Mouse (Mus musculus): Measurements from ENCODE around the gene Fbxl8. TPM values are rescaled to one million over a fixed set of nuclear protein-coding genes. Genes with fewer than 3 reads are reported as not detected.
A peak's percentile ranks its signal among the peaks of the same experiment; 100 is the strongest.

The Fbxl8 gene
- polyA plus RNA-seq, 1 experiment from 2014 or later, result 1.2 TPM

DNA sequence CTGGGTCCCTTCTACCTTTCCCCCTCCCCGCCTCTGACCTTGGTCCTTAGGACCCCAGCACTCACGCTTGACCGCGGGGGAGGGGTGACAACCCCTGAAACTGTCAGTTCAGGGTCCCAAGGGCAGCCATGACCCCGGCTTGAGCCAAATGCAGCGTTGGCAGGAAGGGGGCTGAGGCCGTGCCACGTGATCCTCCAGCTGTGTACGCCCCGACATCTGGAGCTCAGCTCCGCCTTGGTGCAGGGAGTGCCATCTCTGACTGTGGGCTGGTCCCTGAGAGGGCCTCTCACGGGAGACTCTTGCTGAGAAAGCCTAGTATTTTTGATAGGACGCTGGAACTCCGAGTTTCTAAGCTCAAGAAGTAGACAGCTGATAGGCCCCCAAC is 9.5 kb upstream of the Fbxl8 start, which contains the start of gene B3gnt9:
B3gnt9 (minus strand) TSS at position 188 of the 385 bp plus-strand sequence.
- Histone ChIP-seq H3K27me3 (ENCODE audit: control insufficient read depth, insufficient read depth, low read length) (peaks cover 49% of the 10 kb centered on the region), H3K9ac (peak within 1 kb of the TSS; percentile 72), H3K36me3 (replicated peaks; ENCODE audit: control insufficient read depth, insufficient read depth) (peaks cover 34% of the 10 kb centered on the region), H3K9me3 (ENCODE audit: control insufficient read depth, low read length) (no peaks in the 10 kb centered on the region), H3K27ac (peak within 1 kb of the TSS; percentile 60), H3K4me1 (replicated peaks; ENCODE audit: control insufficient read depth, insufficient read depth, low read length) (peaks cover 16% of the 10 kb centered on the region; the same call in 1 of the 2 replicates), H3K4me2 (replicated peaks) (peak within 1 kb of the TSS; percentile 98), H3K4me3 (replicated peaks; ENCODE audit: low read length) (peak within 1 kb of the TSS; percentile 56)
- WGBS, result 1% methylated on average over 14 of the region's 14 CpGs
- DNase-seq (ENCODE audit: low spot score) (no peak), ATAC-seq (ENCODE audit: low FRiP score) (peak; percentile 11; the same call in 1 of the 2 replicates)

DNA sequence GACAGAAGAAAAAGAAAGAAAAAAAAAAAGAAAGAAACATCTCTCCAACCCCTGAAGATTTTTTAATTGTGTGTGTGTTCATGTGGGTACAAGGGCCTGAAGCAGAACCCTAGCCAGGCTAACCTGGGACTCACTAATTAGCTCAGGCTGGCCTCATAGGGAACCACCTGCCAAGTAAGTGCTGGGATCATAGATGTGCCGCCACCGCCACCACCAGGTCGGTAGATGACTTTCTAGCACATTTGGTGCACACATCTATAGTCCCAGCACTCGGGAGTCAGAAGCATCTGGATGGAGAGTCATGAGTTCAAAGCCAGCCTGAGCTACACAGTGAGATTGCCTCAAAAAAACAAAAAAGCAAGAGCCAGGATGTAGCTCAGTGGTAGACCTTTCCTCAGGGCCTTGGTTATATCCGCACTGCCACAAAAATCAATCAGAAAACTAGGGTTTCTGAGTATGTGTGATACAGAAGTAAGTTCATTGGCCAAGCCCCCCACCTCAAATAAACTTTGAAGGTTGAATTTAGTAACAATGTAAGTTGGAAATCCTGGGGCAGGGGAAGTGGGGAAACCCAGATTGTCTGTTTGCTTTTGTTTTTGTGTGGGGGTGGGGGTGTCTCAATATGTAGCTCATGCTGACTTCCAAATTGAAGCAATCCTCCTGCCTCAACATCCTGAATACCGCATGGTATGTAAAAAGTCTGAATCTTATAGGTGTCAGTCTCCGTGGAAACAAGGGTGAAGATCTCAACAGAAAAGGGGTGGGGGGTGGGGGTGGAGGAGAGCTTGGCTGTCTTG is 6.9 kb upstream of the Fbxl8 start:
- WGBS, result 73% methylated on average over 7 of the region's 7 CpGs
- Histone ChIP-seq H3K27me3 (ENCODE audit: control insufficient read depth, insufficient read depth, low read length) (peaks cover 73% of the 10 kb centered on the region), H3K4me1 (replicated peaks; ENCODE audit: control insufficient read depth, insufficient read depth, low read length) (peaks cover 16% of the 10 kb centered on the region; the same call in 1 of the 2 replicates), H3K9ac (no peak overlapping the region), H3K4me2 (replicated peaks) (no peak overlapping the region), H3K36me3 (replicated peaks; ENCODE audit: control insufficient read depth, insufficient read depth) (peaks cover 10% of the 10 kb centered on the region), H3K27ac (no peak overlapping the region), H3K4me3 (replicated peaks; ENCODE audit: low read length) (no peak overlapping the region), H3K9me3 (ENCODE audit: control insufficient read depth, low read length) (no peaks in the 10 kb centered on the region)
- ATAC-seq (ENCODE audit: low FRiP score), result no peak
- DNase-seq (ENCODE audit: low spot score), result no peak

DNA sequence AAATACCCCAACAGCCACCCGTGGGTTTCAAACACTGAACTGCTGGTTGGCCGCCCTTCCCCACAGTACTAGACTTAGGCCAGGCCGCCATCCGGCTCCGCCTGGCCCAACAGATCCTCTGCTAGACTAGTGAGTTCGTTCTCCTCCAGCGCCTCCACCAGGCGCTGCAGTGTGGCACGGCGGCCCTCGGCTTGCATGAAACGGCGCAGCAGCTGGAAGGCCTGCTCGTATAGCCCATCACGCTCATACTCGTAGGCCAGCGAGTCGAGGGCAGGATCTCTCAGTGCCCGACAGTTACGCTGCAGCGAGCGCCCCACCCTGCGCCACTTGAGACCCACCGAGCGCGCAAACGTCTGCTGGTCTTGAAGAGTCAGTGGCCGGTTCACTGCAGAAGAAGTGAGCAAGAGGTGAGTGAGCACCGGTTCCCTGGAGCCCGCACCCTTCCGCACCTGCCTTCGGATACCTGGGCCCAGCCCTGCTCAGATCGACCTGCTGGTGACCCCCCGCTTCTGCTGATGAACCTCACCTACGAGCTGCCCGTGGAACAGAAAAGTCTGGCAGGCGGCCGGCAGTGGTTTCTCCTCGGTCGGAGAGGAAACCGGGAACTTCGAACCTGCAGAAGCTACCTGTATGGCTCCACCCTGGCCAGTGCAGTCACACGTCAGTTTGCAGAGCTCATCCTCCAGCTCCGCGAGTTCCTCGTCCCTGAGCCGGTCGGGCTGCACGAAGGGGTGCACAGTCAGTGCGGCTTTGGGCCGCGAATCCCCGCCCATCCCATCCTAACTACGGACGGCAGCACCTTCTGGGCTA is 5.3 kb upstream of the Fbxl8 start:
- under 1% methylated on average over 55 of the region's 55 CpGs for WGBS
- DNase-seq (ENCODE audit: low spot score) (no peak), ATAC-seq (ENCODE audit: low FRiP score) (peak; percentile 29)
- Histone ChIP-seq H3K9me3 (ENCODE audit: control insufficient read depth, low read length) (no peaks in the 10 kb centered on the region), H3K27ac (no peak overlapping the region), H3K4me2 (replicated peaks) (peak overlapping the region; percentile 68), H3K36me3 (replicated peaks; ENCODE audit: control insufficient read depth, insufficient read depth) (no peaks in the 10 kb centered on the region), H3K4me1 (replicated peaks; ENCODE audit: control insufficient read depth, insufficient read depth, low read length) (peaks cover 16% of the 10 kb centered on the region; the same call in 1 of the 2 replicates), H3K27me3 (ENCODE audit: control insufficient read depth, insufficient read depth, low read length) (peaks cover 87% of the 10 kb centered on the region), H3K9ac (no peak overlapping the region), H3K4me3 (replicated peaks; ENCODE audit: low read length) (peak overlapping the region; percentile 32)

DNA sequence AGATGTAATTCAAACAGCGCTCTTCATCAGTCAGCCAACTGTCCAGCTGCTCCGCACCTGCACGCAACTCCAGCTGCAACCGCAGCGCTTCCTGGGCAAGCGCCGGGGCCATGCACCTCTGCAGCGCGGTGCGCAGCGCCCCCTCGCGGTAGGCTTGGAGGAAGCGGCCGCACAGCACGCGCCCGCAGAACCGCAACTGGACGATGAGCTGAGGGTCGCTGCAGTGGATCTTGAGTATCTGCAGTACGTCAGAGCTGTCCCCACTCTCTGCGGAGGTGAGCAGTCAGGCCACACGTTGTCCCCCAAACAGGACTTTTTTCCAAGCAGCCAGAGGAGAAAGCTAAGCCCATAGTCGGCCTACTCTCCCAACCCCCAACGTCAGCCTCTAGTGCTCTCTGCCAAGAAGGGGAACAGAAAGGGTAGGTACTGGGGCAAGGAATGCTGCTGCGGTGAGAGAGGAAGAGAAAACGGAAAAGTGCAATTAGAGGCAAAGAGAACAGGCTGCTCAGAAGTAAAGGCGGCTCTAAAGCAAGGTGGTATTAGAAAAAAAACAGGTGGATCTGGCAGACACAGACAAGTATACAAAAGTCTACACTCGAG is 4.6 kb upstream of the Fbxl8 start:
- DNase-seq (ENCODE audit: low spot score) (peak; percentile 83), ATAC-seq (ENCODE audit: low FRiP score) (peak; percentile 64)
- Histone ChIP-seq H3K4me3 (replicated peaks; ENCODE audit: low read length) (peak overlapping the region; percentile 32), H3K36me3 (replicated peaks; ENCODE audit: control insufficient read depth, insufficient read depth) (no peaks in the 10 kb centered on the region), H3K27ac (no peak overlapping the region), H3K9ac (no peak overlapping the region), H3K27me3 (ENCODE audit: control insufficient read depth, insufficient read depth, low read length) (peaks cover 90% of the 10 kb centered on the region), H3K4me1 (replicated peaks; ENCODE audit: control insufficient read depth, insufficient read depth, low read length) (peaks cover 15% of the 10 kb centered on the region; the same call in 1 of the 2 replicates), H3K9me3 (ENCODE audit: control insufficient read depth, low read length) (no peaks in the 10 kb centered on the region), H3K4me2 (replicated peaks) (peak overlapping the region; percentile 68)
- WGBS, result 3% methylated on average over 30 of the region's 30 CpGs

DNA sequence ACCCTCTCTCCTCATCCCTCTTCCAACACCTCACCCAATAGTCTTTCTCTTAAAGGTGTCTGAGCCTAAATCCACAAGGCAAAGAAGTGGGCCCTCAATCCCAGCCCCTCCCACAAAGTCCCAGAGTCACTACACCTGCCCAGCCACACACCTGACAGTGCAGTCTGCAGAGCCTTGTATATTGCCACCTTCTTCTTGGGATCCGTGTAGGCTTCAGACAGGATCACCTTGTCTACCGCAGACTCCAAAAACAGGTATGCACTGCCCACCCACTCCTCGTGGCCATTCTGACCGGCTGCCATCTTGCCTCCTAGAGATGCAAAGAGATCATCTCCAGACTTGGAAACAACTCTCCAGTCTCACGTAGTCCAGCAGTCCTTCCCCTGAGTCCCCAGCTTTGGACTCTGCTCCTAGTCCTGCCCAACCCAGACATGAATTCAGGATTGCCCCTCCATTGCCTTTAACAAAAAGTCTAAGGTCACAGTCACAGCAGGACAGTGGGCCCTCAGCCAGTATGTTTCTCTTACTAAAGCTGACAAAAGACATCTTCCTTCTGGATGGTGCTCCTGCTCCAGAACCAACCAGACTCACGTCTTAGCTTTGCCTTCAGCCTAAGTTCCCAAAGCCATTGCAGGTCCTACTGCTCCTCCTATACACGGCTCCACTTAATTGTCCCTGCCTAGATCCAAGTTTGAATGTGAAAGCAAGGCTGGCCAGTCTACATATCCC is 3.9 kb upstream of the Fbxl8 start:
- no peak overlapping the region for H3K4me3 ChIP-seq (replicated peaks; ENCODE audit: low read length)
- H3K4me1 ChIP-seq (replicated peaks; ENCODE audit: control insufficient read depth, insufficient read depth, low read length), result peaks cover 11% of the 10 kb centered on the region; the same call in 1 of the 2 replicates
- H3K36me3 ChIP-seq (replicated peaks; ENCODE audit: control insufficient read depth, insufficient read depth), result no peaks in the 10 kb centered on the region
- no peaks in the 10 kb centered on the region for H3K9me3 ChIP-seq (ENCODE audit: control insufficient read depth, low read length)
- peaks cover 90% of the 10 kb centered on the region for H3K27me3 ChIP-seq (ENCODE audit: control insufficient read depth, insufficient read depth, low read length)
- H3K4me2 ChIP-seq (replicated peaks), result no peak overlapping the region
- H3K9ac ChIP-seq, result no peak overlapping the region
- WGBS, result 52% methylated on average over 7 of the region's 7 CpGs
- H3K27ac ChIP-seq, result no peak overlapping the region
- ATAC-seq (ENCODE audit: low FRiP score), result no peak
- DNase-seq (ENCODE audit: low spot score), result no peak

GRCm38 (mm10) chr8:105261326-105261980 is 3.0 kb upstream of the Fbxl8 start:
- no peak overlapping the region for H3K27ac ChIP-seq
- H3K9ac ChIP-seq, result no peak overlapping the region
- no peaks in the 10 kb centered on the region for H3K36me3 ChIP-seq (replicated peaks; ENCODE audit: control insufficient read depth, insufficient read depth)
- H3K4me2 ChIP-seq (replicated peaks), result no peak overlapping the region
- WGBS, result 85% methylated on average over 12 of the region's 12 CpGs
- H3K4me1 ChIP-seq (replicated peaks; ENCODE audit: control insufficient read depth, insufficient read depth, low read length), result peaks cover 11% of the 10 kb centered on the region; the same call in 1 of the 2 replicates
- no peak for ATAC-seq (ENCODE audit: low FRiP score)
- no peaks in the 10 kb centered on the region for H3K9me3 ChIP-seq (ENCODE audit: control insufficient read depth, low read length)
- H3K27me3 ChIP-seq (ENCODE audit: control insufficient read depth, insufficient read depth, low read length), result peaks cover 90% of the 10 kb centered on the region
- no peak overlapping the region for H3K4me3 ChIP-seq (replicated peaks; ENCODE audit: low read length)
- DNase-seq (ENCODE audit: low spot score), result no peak

DNA sequence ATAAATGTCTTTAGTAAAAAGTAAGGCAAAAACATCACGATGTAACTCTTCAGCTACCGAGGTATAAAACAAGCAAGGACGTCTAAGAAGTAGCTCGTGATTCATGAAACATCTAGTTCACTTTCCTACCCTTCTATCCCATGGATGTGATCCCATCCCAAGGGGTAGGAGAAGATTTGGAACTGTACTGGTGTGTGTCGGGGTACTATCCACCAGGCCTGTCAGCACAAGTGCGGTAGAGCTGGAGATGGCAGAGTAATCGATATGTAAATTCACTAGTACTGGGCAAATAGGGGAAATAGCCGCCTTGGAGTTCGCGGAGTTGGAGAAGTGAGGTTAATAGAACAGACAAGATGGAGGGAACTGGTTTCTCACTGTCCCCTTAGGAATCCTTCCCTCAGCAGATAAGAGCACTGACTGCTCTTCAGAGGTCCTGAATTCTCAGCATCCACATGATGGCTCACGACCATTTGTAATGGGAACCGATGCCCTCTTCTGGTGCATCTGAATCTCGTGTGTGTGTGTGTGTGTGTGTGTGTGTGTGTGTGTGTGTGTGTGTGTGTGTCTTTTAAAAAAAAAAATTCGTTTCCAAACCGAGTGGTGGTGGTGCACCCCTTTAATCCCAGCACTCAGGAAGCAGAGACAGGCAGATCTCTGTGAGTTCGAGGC is 1.1 kb upstream of the Fbxl8 start:
- no peaks in the 10 kb centered on the region for H3K9me3 ChIP-seq (ENCODE audit: control insufficient read depth, low read length)
- H3K4me1 ChIP-seq (replicated peaks; ENCODE audit: control insufficient read depth, insufficient read depth, low read length), result peaks cover 18% of the 10 kb centered on the region; the same call in 1 of the 2 replicates
- ATAC-seq (ENCODE audit: low FRiP score) (no peak), DNase-seq (ENCODE audit: low spot score) (no peak)
- H3K4me2 ChIP-seq (replicated peaks), result peak overlapping the region; percentile 76; the same call in 1 of the 2 replicates
- 0 out of 2 replicates have a peak overlapping the region, but pooled peaks have one; percentile 58 for H3K9ac ChIP-seq
- WGBS, result 40% methylated on average over 16 of the region's 16 CpGs
- H3K27ac ChIP-seq, result no peak overlapping the region
- peaks cover 92% of the 10 kb centered on the region for H3K27me3 ChIP-seq (ENCODE audit: control insufficient read depth, insufficient read depth, low read length)
- H3K36me3 ChIP-seq (replicated peaks; ENCODE audit: control insufficient read depth, insufficient read depth), result no peaks in the 10 kb centered on the region
- H3K4me3 ChIP-seq (replicated peaks; ENCODE audit: low read length), result 0 out of 2 replicates have a peak overlapping the region, but pooled peaks have one; percentile 42

GRCm38 (mm10) chr8:105265128-105265527 is 680 bp downstream of the Fbxl8 start:
- no peak for DNase-seq (ENCODE audit: low spot score)
- no peaks in the 10 kb centered on the region for H3K36me3 ChIP-seq (replicated peaks; ENCODE audit: control insufficient read depth, insufficient read depth)
- peak overlapping the region; percentile 76 for H3K4me2 ChIP-seq (replicated peaks)
- ATAC-seq (ENCODE audit: low FRiP score), result no peak
- H3K27me3 ChIP-seq (ENCODE audit: control insufficient read depth, insufficient read depth, low read length), result peaks cover 88% of the 10 kb centered on the region
- no peaks in the 10 kb centered on the region for H3K9me3 ChIP-seq (ENCODE audit: control insufficient read depth, low read length)
- H3K4me3 ChIP-seq (replicated peaks; ENCODE audit: low read length), result peak overlapping the region; percentile 42
- no peak overlapping the region for H3K27ac ChIP-seq
- H3K9ac ChIP-seq, result no peak overlapping the region
- WGBS, result 14% methylated on average over 10 of the region's 10 CpGs
- H3K4me1 ChIP-seq (replicated peaks; ENCODE audit: control insufficient read depth, insufficient read depth, low read length), result peaks cover 19% of the 10 kb centered on the region

Measured in hindbrain, embryonic 14.5 days (tissue).